Mouse (Mus musculus): ENCODE measurements around the gene Rmnd5b. TPM values are rescaled to one million over a fixed set of nuclear protein-coding genes. Genes with fewer than 3 reads are reported as not detected.
A peak's percentile ranks its signal among the peaks of the same experiment; 100 is the strongest.
"Not testable (repeated sequence)": the region's sequence is repeated elsewhere in the genome, so short reads cannot be mapped to it uniquely, and the experiment has no call there.

Gene Rmnd5b
- total RNA-seq, 2 experiments from 2014 or later, result 60.5 to 65.1 TPM

DNA sequence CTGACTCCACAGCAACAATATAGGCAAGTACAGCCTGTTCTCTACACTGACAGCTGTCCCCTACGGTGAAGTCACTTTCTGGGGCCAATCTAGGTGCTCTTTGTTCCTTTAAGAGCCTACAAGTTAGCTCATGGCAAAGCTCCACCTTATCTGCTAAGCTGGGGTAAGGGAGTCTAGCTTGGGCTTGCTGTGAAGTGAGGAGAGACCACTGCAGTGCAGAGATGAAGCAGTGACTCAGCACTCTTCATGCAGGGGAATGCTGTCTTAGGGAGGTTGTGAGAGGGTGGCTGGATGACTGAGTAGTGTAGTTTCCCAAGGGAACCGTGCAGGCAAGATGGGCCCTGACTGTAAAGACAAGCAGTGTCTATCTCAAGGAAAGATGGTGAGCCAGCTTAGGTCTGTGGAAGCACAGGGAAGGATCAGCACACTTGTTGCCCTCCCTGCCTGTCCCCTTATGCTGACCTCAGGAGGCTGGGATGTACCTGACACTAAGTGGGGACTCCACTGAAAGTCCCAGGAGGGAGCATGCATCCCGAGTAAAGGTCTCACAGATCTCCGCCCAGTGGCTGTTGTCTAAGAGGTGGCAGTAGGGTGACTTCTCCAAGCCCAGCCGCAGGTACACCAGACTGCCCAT lies 10.4 kb downstream of the Rmnd5b start:
- DNase-seq (ENCODE audit: low spot score in 2 of 2), result no peak

DNA sequence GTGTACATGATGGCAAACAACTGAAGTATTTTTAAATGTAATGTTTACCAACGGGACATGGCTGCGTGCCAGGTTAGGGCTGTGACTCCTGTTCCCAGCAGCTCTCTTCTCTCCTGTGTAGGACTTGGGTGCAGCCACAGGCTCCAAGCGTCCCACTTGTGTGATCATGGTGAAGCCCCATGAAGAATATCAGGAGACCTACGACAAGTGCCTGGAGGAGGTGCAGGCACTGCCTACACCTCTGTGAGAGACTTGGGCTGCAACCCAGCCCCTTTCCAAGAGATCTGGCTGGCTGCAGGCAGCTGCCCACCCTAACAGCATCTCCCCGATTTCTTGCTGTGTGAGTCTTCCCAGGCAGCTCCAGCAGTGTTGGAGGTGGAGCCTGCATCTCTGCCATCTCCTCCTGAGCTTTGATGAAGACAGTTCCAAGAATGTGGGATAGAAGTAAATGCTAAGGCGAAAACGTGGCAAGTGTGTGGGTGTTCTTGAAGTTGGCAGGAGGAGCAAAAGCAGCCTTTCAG lies 12.7 kb downstream of the Rmnd5b start:
- no peak for DNase-seq (ENCODE audit: low spot score in 2 of 2)

- DNase-seq (ENCODE audit: low spot score in 2 of 2), result no peak
Observed at GRCm38 (mm10) chr11:51621776-51622175, 13.9 kb downstream of the Rmnd5b start.

DNA sequence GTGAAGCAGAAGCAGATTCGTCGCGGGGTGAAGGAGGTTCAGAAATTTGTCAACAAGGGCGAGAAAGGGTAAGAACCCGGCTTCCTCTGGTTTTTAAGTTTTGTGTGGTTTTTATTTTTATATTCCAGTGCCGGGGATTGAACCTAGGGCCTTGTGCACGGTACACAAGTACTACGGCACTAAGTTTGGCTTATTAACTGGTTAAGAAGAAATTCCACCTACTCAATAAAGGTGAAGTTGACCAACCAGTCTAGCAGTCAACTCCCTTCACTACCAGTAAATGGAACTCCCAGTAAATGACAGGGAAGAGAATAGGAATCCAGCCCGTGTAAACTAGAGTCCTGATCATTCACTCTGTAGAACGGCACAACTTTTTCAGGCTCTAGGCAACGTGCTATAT lies 15.6 kb downstream of the Rmnd5b start:
- no peak for DNase-seq (ENCODE audit: low spot score in 2 of 2)

GRCm38 (mm10) chr11:51619409-51620060 lies 16.2 kb downstream of the Rmnd5b start, which contains the start of gene Nhp2:
Gene Nhp2, plus strand, starts transcription at chr11:51619735.
- DNase-seq (ENCODE audit: low spot score in 2 of 2), result peak; percentile 87 to 96

DNA sequence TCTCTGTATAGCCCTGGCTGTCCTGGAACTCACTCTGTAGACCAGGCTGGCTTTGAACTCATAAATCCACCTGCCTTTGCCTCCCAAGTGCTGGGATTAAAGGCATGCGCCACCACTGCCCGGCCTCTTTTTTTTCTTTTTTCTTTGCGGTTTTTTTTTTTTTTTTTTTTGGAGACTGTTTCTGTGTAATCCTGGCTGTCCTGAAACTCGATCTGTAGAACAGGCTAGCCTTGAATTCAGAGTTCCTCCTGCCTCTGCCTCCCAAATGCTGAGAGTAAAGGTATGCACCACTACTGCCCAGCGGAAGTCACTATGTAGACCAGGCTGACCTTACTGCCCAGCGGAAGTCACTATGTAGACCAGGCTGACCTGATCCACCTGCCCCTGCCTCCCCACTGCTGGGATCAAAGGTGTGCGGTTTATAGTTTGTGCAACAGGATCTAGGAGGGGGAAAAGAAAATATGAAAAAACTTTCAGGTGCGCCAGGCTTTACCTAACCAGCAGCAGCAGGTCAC lies 16.7 kb downstream of the Rmnd5b start:
- DNase-seq (ENCODE audit: low spot score in 2 of 2), result no peak

DNA sequence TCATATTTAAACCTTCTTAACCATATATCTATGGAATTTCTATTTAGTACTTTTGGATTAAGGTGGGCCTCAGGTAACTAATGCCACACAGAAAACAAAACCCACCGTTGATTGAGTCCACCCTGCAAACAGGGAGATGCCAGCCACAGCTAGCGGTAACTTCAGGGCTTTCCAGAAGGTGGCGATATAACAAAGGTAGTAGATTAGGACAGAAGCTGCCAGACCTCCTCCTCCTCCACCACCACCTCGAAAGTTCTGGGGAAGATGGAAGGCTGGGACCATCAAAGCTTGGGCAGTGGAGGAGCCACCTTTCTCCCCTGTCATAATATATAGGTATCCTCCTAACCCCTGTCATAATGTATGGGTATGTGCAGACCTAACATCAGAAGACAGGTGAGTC lies 18.0 kb downstream of the Rmnd5b start:
- DNase-seq (ENCODE audit: low spot score in 2 of 2), result peak; percentile 60 to 81

- not testable (repeated sequence) for DNase-seq (ENCODE audit: low spot score in 2 of 2)
Observed at GRCm38 (mm10) chr11:51616113-51616512, 19.6 kb downstream of the Rmnd5b start.

DNA sequence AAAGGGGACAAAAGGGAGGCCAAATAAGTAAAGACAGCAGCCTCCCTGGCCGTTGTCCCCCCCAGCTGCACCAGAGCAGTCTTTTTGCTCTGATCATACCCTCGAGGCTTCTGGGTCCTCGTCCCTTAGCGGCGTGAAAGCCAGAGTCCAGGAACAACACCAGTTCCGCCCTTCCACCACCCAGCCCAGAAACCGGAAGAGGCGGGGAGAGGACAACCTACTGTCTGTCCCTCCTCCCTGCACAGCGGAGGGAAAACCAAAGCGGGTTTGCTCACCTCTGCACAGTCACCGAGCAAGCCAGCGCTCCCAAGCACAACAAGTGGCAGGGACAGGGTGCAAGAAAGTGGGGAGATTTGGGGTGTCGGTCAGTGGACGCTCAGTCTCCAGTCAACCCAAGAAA lies 20.1 kb downstream of the Rmnd5b start:
- DNase-seq (ENCODE audit: low spot score in 2 of 2), result no peak

DNA sequence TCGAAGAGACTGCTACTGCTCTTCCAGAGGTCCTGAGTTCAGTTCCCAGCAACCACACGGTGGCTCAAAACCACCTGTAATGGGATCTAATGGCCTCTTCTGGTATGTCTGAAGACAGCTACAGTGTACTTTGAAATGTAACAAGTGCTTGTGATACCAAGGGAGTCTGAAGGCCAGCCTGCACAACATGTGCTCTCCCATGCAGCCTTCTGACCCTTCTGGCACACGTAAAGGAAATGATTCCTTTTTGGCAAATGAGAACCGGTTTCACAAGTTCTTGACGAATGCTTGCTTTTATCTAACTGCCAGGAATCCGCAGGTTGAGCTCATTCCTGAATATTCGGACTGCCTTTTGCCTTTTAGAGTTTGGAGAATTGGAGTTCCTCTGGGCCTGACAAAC lies 20.6 kb downstream of the Rmnd5b start:
- DNase-seq (ENCODE audit: low spot score in 2 of 2), result no peak

- no peak for DNase-seq (ENCODE audit: low spot score in 2 of 2)
Observed at GRCm38 (mm10) chr11:51614256-51614655, 21.4 kb downstream of the Rmnd5b start.

DNA sequence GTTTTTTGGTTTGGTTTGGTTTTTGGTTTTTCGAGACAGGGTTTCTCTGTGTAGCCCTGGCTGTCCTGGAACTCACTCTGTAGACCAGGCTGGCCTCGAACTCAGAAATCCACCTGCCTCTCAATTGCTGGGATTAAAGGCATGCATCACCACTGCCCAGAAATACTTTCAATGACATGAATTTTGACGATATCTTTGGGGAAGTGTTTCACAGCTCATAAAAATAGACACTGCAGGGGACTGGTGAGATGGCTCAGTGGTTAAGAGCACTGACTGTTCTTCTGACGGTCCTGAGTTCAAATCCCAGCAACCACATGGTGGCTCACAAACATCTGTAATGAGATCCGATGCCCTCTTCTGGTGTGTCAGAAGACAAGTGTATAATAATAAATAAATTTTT lies 25.8 kb downstream of the Rmnd5b start:
- not testable (repeated sequence) for DNase-seq (ENCODE audit: low spot score in 2 of 2)

DNA sequence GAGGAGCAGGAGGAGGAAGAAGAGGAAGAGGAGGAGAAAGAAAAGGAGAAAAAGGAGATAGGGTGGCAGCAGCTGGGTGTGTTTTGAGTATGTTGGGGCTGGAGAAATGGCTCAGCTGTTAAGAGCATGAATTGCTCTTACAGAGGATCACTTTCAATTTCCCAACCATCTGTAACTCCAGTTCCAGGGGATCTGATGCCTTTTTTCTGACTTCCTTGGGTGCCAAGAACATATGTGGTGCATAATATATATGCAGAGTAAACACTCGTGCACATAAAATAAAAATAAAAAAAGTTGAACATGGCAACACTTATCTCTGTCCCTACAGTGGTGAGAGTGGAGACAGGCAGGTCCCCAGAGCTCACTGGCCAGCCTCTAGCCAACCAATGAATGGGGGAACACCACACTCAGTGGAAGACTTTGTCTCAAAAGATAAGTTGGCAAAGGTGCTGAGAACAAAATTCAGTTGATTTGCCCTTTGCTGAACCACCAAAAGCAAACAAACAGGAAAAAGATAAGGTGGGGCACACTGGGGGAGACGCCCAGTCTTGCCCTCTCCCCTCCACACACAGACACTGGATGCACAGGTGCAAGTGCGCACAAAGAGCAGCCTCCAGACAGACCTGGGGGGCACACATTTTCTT lies 26.3 kb downstream of the Rmnd5b start:
- no peak for DNase-seq (ENCODE audit: low spot score in 2 of 2)

- no peak for DNase-seq (ENCODE audit: low spot score in 2 of 2)
Observed at GRCm38 (mm10) chr11:51607096-51607738, 28.5 kb downstream of the Rmnd5b start.

DNA sequence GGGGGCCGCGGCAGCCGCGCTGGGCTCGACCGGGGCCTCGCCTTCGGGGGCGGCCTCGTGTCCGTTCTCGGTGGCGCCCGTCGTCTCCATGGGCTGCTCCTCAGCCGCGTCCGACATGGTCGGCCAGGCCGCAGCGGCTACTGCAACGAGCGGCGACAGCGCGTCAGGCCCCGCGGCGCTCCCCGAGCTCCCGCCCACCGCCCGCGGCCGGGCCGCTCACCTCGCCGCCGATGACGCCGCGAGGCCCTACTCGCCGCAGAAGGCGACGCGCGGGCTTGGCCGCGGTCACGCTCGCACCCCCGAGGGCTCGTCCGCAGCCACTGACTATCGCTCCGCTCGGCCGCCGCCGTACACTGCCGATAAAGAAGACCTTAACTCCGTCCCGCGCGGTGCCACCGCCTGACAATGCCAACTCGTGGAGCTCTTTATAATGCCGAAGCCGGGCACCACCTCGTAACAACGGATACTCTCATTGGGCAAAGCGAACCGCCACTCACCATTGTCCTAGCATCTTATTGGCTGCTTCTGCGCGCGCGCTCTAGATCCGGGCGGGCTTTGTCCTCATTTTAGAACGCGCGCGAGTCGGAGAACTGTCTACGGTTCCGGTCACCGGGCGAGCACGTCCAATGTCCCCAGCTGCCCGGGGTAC lies 29.1 kb downstream of the Rmnd5b start, which contains the start of gene Hnrnpab:
Gene Hnrnpab, minus strand, starts transcription at position 401 of the 649 bp plus-strand sequence.
- DNase-seq (ENCODE audit: low spot score in 2 of 2), result peak; percentile 99

GRCm38 (mm10) chr11:51605602-51606446 lies 29.9 kb downstream of the Rmnd5b start:
- peak; percentile 77 to 83 for DNase-seq (ENCODE audit: low spot score in 2 of 2)

- DNase-seq (ENCODE audit: low spot score in 2 of 2), result no peak
Observed at GRCm38 (mm10) chr11:51602253-51602652, 33.4 kb downstream of the Rmnd5b start.

GRCm38 (mm10) chr11:51597553-51597952 lies 38.1 kb downstream of the Rmnd5b start:
- DNase-seq (ENCODE audit: low spot score in 2 of 2), result no peak

DNA sequence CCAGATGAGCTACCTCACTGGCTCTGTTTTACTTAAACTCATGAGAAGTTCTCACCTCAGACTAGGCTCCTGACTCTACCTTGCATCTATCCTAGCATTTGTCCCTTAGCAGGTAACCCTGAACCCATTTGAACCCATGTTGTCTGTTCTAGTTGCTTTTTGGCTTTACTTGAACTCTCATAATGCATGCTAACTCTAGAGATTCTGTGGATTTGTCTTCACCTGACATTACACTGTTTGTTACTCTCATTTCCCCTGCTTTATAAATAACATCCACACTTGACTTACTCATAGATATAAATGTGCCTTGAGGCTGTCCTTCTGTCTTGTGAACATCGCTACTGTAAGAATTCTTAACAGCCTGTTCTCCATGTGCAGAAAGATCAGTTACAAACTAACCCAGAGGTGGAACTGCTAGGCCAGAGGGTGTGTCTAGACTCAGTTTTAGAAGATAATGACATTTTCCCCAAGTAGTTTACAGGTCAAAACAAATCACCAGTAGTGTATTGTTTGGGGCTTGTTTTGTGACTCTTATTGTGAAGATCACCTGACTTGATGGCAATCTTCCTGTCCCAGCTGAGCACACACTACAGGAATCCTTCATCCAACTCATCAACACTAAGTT lies 40.1 kb downstream of the Rmnd5b start:
- no peak for DNase-seq (ENCODE audit: low spot score in 2 of 2)
